In the genomic region with DNA sequence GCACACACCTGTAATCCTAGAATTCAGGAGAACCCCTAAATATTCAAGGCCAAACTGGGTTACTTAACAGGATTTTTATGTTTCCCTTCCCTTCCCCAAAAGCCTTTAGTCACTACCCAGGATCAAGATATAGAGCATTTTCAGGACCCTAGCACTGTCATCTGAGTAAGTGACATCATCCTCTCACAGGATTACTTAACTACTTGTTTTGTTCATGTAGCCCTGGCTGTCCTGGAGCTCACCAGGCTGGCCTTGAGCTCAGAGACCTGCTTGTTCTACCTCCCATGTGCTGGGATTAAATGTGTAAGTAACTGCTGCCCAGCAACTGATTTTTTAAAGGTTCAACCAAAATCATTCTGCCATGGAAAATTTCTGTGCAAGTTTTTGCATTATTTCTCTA, we compare ENCODE assay signal across 26 mouse cellular contexts.
"Had no signal": no experiment of that assay in that cellular context is flagged by ENCODE, and none has a peak within 500 bp of the region (broad histone marks: within the 10 kb centered on the region; RNA-seq: fewer than 3 reads in every experiment).

No protein-coding gene starts in this region.

- ATAC-seq: hindbrain, embryonic 16.5 days; inflammation-experienced regulatory T-cells, adult 6 months; intestine, embryonic 15.5 days; intestine, postnatal 0 days; liver, embryonic 12.5 days had no signal

- H3K27ac ChIP-seq: gastrocnemius, adult 2 months; heart, embryonic 10.5 days; hindbrain, embryonic 10.5 days; hindbrain, embryonic 12.5 days; hindbrain, embryonic 14.5 days; intestine, embryonic 15.5 days; layer of hippocampus, adult 2 months; left cerebral cortex, adult 2 months; limb, embryonic 10.5 days; limb, embryonic 12.5 days; liver, embryonic 12.5 days; liver, embryonic 14.5 days had no signal

- H3K4me2 ChIP-seq: heart, embryonic 12.5 days; hindbrain, embryonic 12.5 days; hindbrain, embryonic 14.5 days; intestine, embryonic 15.5 days; limb, embryonic 12.5 days; liver, embryonic 12.5 days had no signal

- H3K4me3 ChIP-seq: gastrocnemius, adult 2 months; heart, embryonic 10.5 days; heart, embryonic 12.5 days; hindbrain, embryonic 10.5 days; hindbrain, embryonic 12.5 days; intestine, embryonic 15.5 days; layer of hippocampus, adult 2 months; left cerebral cortex, adult 2 months; limb, embryonic 10.5 days; limb, embryonic 12.5 days; liver, embryonic 12.5 days had no signal

- H3K9ac ChIP-seq: heart, embryonic 12.5 days; hindbrain, embryonic 12.5 days; hindbrain, embryonic 14.5 days; intestine, embryonic 15.5 days; limb, embryonic 12.5 days; liver, embryonic 12.5 days; liver, embryonic 14.5 days had no signal

- DNase-seq: gastrocnemius, adult 2 months; gastrocnemius, postnatal 10 days; gastrocnemius, postnatal 25 days; heart, adult 18-20 months; heart, postnatal 10 days; heart, postnatal 4 days; kidney, adult 18-20 months; kidney, adult 8-10 months; kidney, postnatal 10 days; kidney, postnatal 25 days; kidney, postnatal 4 days had no signal

- H3K36me3 ChIP-seq: intestine, embryonic 15.5 days had no signal

- H3K4me1 ChIP-seq: heart, embryonic 10.5 days; hindbrain, embryonic 10.5 days; hindbrain, embryonic 12.5 days; intestine, embryonic 15.5 days; limb, embryonic 12.5 days; liver, embryonic 12.5 days had no signal

- H3K27me3 ChIP-seq: intestine, embryonic 15.5 days had no signal

- H3K9me3 ChIP-seq: heart, embryonic 10.5 days; heart, embryonic 12.5 days; hindbrain, embryonic 10.5 days; hindbrain, embryonic 12.5 days; intestine, embryonic 15.5 days; limb, embryonic 10.5 days; limb, embryonic 12.5 days; liver, embryonic 12.5 days had no signal
